Mouse (Mus musculus): ENCODE results near the gene Wars2. TPM values are rescaled to one million over a fixed set of nuclear protein-coding genes. Genes with fewer than 3 reads are reported as not detected.

The Wars2 gene
- polyA plus RNA-seq, 1 experiment from 2014 or later = 4.2 TPM

- H3K4me1 ChIP-seq (ENCODE audit: insufficient read depth, low read depth, low read length) = no peaks in the 10 kb centered on the region
- H3K36me3 ChIP-seq (ENCODE audit: insufficient read depth, low read length) = no peaks in the 10 kb centered on the region
- no peaks in the 10 kb centered on the region for H3K9me3 ChIP-seq (ENCODE audit: low read length)
- WGBS = 42% methylated on average over 14 of the region's 14 CpGs
- TF ChIP-seq EP300 (IDR thresholded peaks at IDR 0.05) (no peak), CTCF (IDR thresholded peaks at IDR 0.05) (no peak)
- ATAC-seq = no peak
- H3K27ac ChIP-seq (ENCODE audit: low read length) = no peak overlapping the region
- H3K27me3 ChIP-seq (replicated peaks; ENCODE audit: insufficient read depth, low read length) = no peaks in the 10 kb centered on the region
- H3K4me3 ChIP-seq (ENCODE audit: low read depth, low read length) = no peak overlapping the region
- DNase-seq (ENCODE audit: low spot score) = no peak
- no peak overlapping the region for H3K4me2 ChIP-seq (replicated peaks; ENCODE audit: low read depth, low read length)
- H3K9ac ChIP-seq (replicated peaks; ENCODE audit: low read depth) = no peak overlapping the region
These were observed 70.3 kb downstream of the Wars2 start for GRCm38 (mm10) chr3:99211105-99211698.

GRCm38 (mm10) chr3:99227807-99228206, 86.9 kb downstream of the Wars2 start:
- Histone ChIP-seq H3K9ac (replicated peaks; ENCODE audit: low read depth) (no peak overlapping the region), H3K27ac (ENCODE audit: low read length) (no peak overlapping the region), H3K36me3 (ENCODE audit: insufficient read depth, low read length) (no peaks in the 10 kb centered on the region), H3K4me1 (ENCODE audit: insufficient read depth, low read depth, low read length) (no peaks in the 10 kb centered on the region), H3K4me3 (ENCODE audit: low read depth, low read length) (no peak overlapping the region), H3K9me3 (ENCODE audit: low read length) (no peaks in the 10 kb centered on the region), H3K4me2 (replicated peaks; ENCODE audit: low read depth, low read length) (no peak overlapping the region), H3K27me3 (replicated peaks; ENCODE audit: insufficient read depth, low read length) (no peaks in the 10 kb centered on the region)
- WGBS = 62% methylated on average over 2 of the region's 2 CpGs
- ATAC-seq = no peak
- TF ChIP-seq EP300 (IDR thresholded peaks at IDR 0.05) (no peak), CTCF (IDR thresholded peaks at IDR 0.05) (no peak)
- no peak for DNase-seq (ENCODE audit: low spot score)

- no peaks in the 10 kb centered on the region for H3K4me1 ChIP-seq (ENCODE audit: insufficient read depth, low read depth, low read length)
- peaks cover 53% of the 10 kb centered on the region for H3K27me3 ChIP-seq (replicated peaks; ENCODE audit: insufficient read depth, low read length)
- ATAC-seq = no peak
- 5% methylated on average over 20 of the region's 20 CpGs for WGBS
- H3K36me3 ChIP-seq (ENCODE audit: insufficient read depth, low read length) = no peaks in the 10 kb centered on the region
- no peak overlapping the region for H3K27ac ChIP-seq (ENCODE audit: low read length)
- no peak overlapping the region; the same call in 1 of the 2 replicates for H3K4me3 ChIP-seq (ENCODE audit: low read depth, low read length)
- H3K4me2 ChIP-seq (replicated peaks; ENCODE audit: low read depth, low read length) = peak overlapping the region; percentile 23; the same call in 1 of the 2 replicates
- no peak overlapping the region for H3K9ac ChIP-seq (replicated peaks; ENCODE audit: low read depth)
- DNase-seq (ENCODE audit: low spot score) = peak; percentile 60
- H3K9me3 ChIP-seq (ENCODE audit: low read length) = no peaks in the 10 kb centered on the region
- TF ChIP-seq CTCF (IDR thresholded peaks at IDR 0.05) = peak; percentile 71
- TF ChIP-seq EP300 (IDR thresholded peaks at IDR 0.05) = no peak
These were observed 92.8 kb downstream of the Wars2 start for GRCm38 (mm10) chr3:99233393-99234318.

GRCm38 (mm10) chr3:99234319-99234869, 93.5 kb downstream of the Wars2 start:
- Histone ChIP-seq H3K9ac (replicated peaks; ENCODE audit: low read depth) (no peak overlapping the region), H3K4me2 (replicated peaks; ENCODE audit: low read depth, low read length) (peak overlapping the region; percentile 23; the same call in 1 of the 2 replicates), H3K36me3 (ENCODE audit: insufficient read depth, low read length) (no peaks in the 10 kb centered on the region), H3K4me3 (ENCODE audit: low read depth, low read length) (no peak overlapping the region; the same call in 1 of the 2 replicates), H3K9me3 (ENCODE audit: low read length) (no peaks in the 10 kb centered on the region), H3K4me1 (ENCODE audit: insufficient read depth, low read depth, low read length) (no peaks in the 10 kb centered on the region), H3K27me3 (replicated peaks; ENCODE audit: insufficient read depth, low read length) (peaks cover 60% of the 10 kb centered on the region), H3K27ac (ENCODE audit: low read length) (no peak overlapping the region)
- 8% methylated on average over 17 of the region's 17 CpGs for WGBS
- ATAC-seq (no peak), DNase-seq (ENCODE audit: low spot score) (no peak)
- no peak for TF ChIP-seq CTCF (IDR thresholded peaks at IDR 0.05)
- TF ChIP-seq EP300 (IDR thresholded peaks at IDR 0.05) = no peak

- no peak for TF ChIP-seq CTCF (IDR thresholded peaks at IDR 0.05)
- no peak for TF ChIP-seq EP300 (IDR thresholded peaks at IDR 0.05)
- Histone ChIP-seq H3K36me3 (ENCODE audit: insufficient read depth, low read length) (no peaks in the 10 kb centered on the region), H3K4me2 (replicated peaks; ENCODE audit: low read depth, low read length) (no peak overlapping the region), H3K4me1 (ENCODE audit: insufficient read depth, low read depth, low read length) (no peaks in the 10 kb centered on the region), H3K4me3 (ENCODE audit: low read depth, low read length) (no peak overlapping the region), H3K27ac (ENCODE audit: low read length) (no peak overlapping the region), H3K27me3 (replicated peaks; ENCODE audit: insufficient read depth, low read length) (peaks cover 68% of the 10 kb centered on the region), H3K9ac (replicated peaks; ENCODE audit: low read depth) (no peak overlapping the region), H3K9me3 (ENCODE audit: low read length) (no peaks in the 10 kb centered on the region)
- no peak for DNase-seq (ENCODE audit: low spot score)
- no peak for ATAC-seq
- WGBS = 2% methylated on average over 22 of the region's 23 CpGs
These were observed 94.4 kb downstream of the Wars2 start for GRCm38 (mm10) chr3:99235116-99235803.

All from lung, postnatal 0 days (tissue).